12 mouse cellular contexts compared by ENCODE assay signal in the genomic region with DNA sequence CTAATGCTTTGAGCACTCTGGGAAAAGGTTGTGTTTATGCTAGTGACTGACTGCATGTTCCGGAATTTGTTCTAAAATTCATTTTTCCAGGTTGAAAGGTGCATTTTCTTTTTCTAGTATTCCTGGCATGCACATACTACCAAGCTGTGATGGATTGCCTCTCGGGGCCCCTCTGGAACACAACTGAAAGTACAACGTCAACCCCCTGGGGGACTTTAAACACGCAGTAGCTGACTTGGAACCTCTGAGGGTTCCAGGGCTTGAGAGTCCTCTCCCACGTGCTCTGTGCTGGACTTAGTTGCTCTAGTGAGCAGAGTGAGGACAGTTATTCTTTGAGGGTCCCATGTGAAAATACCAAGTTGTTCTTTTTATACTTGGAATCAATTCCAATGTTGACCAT.
"Had no signal": no experiment of that assay in that cellular context is flagged by ENCODE, and none has a peak within 500 bp of the region (broad histone marks: within the 10 kb centered on the region; RNA-seq: fewer than 3 reads in every experiment).

No protein-coding gene starts in this region.

- DNase-seq: retina, postnatal 1 day; right cerebral cortex, adult 18-20 months; right cerebral cortex, postnatal 14 days; right cerebral cortex, postnatal 25 days; right cerebral cortex, postnatal 4 days; spleen, adult 18-20 months; thymus, adult 18-20 months; thymus, adult 2 months; thymus, postnatal 14 days; thymus, postnatal 25 days; thymus, postnatal 36 days; thymus, postnatal 4 days had no signal
